Mouse (Mus musculus): ENCODE measurements around the gene Accsl. TPM values are rescaled to one million over a fixed set of nuclear protein-coding genes. Genes with fewer than 3 reads are reported as not detected.

The Accsl gene
- polyA plus RNA-seq, 1 experiment from 2014 or later: 0.31 TPM

GRCm38 (mm10) chr2:93836232-93836785, 32.6 kb downstream of the Accsl start:
- Histone ChIP-seq H3K4me2 (replicated peaks) (no peak overlapping the region), H3K27ac (replicated peaks) (no peak overlapping the region), H3K9me3 (no peaks in the 10 kb centered on the region), H3K27me3 (no peaks in the 10 kb centered on the region), H3K9ac (replicated peaks) (no peak overlapping the region), H3K4me3 (no peak overlapping the region), H3K4me1 (no peaks in the 10 kb centered on the region), H3K36me3 (peaks cover 61% of the 10 kb centered on the region)
- WGBS: 76% methylated on average over 13 of the region's 13 CpGs
- no peak for ATAC-seq (ENCODE audit: low FRiP score, low read depth)

GRCm38 (mm10) chr2:93835596-93835995, 33.4 kb downstream of the Accsl start:
- H3K4me2 ChIP-seq (replicated peaks): no peak overlapping the region
- H3K9ac ChIP-seq (replicated peaks): no peak overlapping the region
- no peaks in the 10 kb centered on the region for H3K27me3 ChIP-seq
- H3K4me1 ChIP-seq: no peaks in the 10 kb centered on the region
- ATAC-seq (ENCODE audit: low FRiP score, low read depth): no peak
- no peaks in the 10 kb centered on the region for H3K9me3 ChIP-seq
- H3K4me3 ChIP-seq: no peak overlapping the region
- WGBS: 81% methylated on average over 11 of the region's 11 CpGs
- H3K27ac ChIP-seq (replicated peaks): no peak overlapping the region
- peaks cover 54% of the 10 kb centered on the region for H3K36me3 ChIP-seq

GRCm38 (mm10) chr2:93823519-93823918, 45.4 kb downstream of the Accsl start:
- Histone ChIP-seq H3K27ac (replicated peaks) (no peak overlapping the region), H3K36me3 (peaks cover 9% of the 10 kb centered on the region), H3K4me2 (replicated peaks) (no peak overlapping the region), H3K27me3 (no peaks in the 10 kb centered on the region), H3K4me1 (peaks cover 9% of the 10 kb centered on the region), H3K9ac (replicated peaks) (no peak overlapping the region), H3K9me3 (no peaks in the 10 kb centered on the region), H3K4me3 (no peak overlapping the region)
- 17% methylated on average over 8 of the region's 8 CpGs for WGBS
- ATAC-seq (ENCODE audit: low FRiP score, low read depth): peak; percentile 17; the same call in 1 of the 2 replicates

GRCm38 (mm10) chr2:93822045-93822749, 46.8 kb downstream of the Accsl start, which contains the start of gene Ext2:
Gene Ext2 (minus strand): TSS chr2:93822568.
- peak; percentile 92 for ATAC-seq (ENCODE audit: low FRiP score, low read depth)
- H3K27me3 ChIP-seq: no peaks in the 10 kb centered on the region
- under 1% methylated on average over 66 of the region's 66 CpGs for WGBS
- peaks cover 9% of the 10 kb centered on the region for H3K4me1 ChIP-seq
- H3K9ac ChIP-seq (replicated peaks): peak within 1 kb of the TSS; percentile 94
- H3K27ac ChIP-seq (replicated peaks): peak within 1 kb of the TSS; percentile 58; the same call in 1 of the 2 replicates
- H3K4me3 ChIP-seq: peak within 1 kb of the TSS; percentile 90
- H3K9me3 ChIP-seq: no peaks in the 10 kb centered on the region
- H3K4me2 ChIP-seq (replicated peaks): peak within 1 kb of the TSS; percentile 81
- peaks cover 9% of the 10 kb centered on the region for H3K36me3 ChIP-seq

- no peaks in the 10 kb centered on the region for H3K27me3 ChIP-seq
- no peak overlapping the region for H3K4me3 ChIP-seq
- no peak overlapping the region for H3K27ac ChIP-seq (replicated peaks)
- no peak overlapping the region for H3K4me2 ChIP-seq (replicated peaks)
- H3K4me1 ChIP-seq: peaks cover 9% of the 10 kb centered on the region
- no peak overlapping the region for H3K9ac ChIP-seq (replicated peaks)
- no peaks in the 10 kb centered on the region for H3K9me3 ChIP-seq
- WGBS: 95% methylated on average over 5 of the region's 5 CpGs
- H3K36me3 ChIP-seq: peaks cover 15% of the 10 kb centered on the region
- ATAC-seq (ENCODE audit: low FRiP score, low read depth): no peak
These were observed 51.2 kb downstream of the Accsl start for GRCm38 (mm10) chr2:93817791-93818190.

GRCm38 (mm10) chr2:93813343-93813742, 55.6 kb downstream of the Accsl start:
- no peaks in the 10 kb centered on the region for H3K9me3 ChIP-seq
- no peak for ATAC-seq (ENCODE audit: low FRiP score, low read depth)
- H3K4me2 ChIP-seq (replicated peaks): no peak overlapping the region
- no peak overlapping the region for H3K9ac ChIP-seq (replicated peaks)
- H3K36me3 ChIP-seq: peaks cover 34% of the 10 kb centered on the region
- no peaks in the 10 kb centered on the region for H3K27me3 ChIP-seq
- 93% methylated on average over 22 of the region's 22 CpGs for WGBS
- H3K4me3 ChIP-seq: no peak overlapping the region
- no peaks in the 10 kb centered on the region for H3K4me1 ChIP-seq
- H3K27ac ChIP-seq (replicated peaks): no peak overlapping the region

- Histone ChIP-seq H3K4me2 (replicated peaks) (no peak overlapping the region), H3K27me3 (no peaks in the 10 kb centered on the region), H3K9ac (replicated peaks) (no peak overlapping the region), H3K36me3 (peaks cover 36% of the 10 kb centered on the region), H3K4me3 (no peak overlapping the region), H3K9me3 (no peaks in the 10 kb centered on the region), H3K4me1 (no peaks in the 10 kb centered on the region), H3K27ac (replicated peaks) (no peak overlapping the region)
- ATAC-seq (ENCODE audit: low FRiP score, low read depth): no peak
- WGBS: 29% methylated on average over 4 of the region's 4 CpGs
These were observed 57.1 kb downstream of the Accsl start for GRCm38 (mm10) chr2:93811812-93812211.

- WGBS: 9% methylated on average over 2 of the region's 2 CpGs
- no peak overlapping the region for H3K27ac ChIP-seq (replicated peaks)
- no peak overlapping the region for H3K9ac ChIP-seq (replicated peaks)
- H3K4me3 ChIP-seq: no peak overlapping the region
- H3K4me2 ChIP-seq (replicated peaks): no peak overlapping the region
- no peaks in the 10 kb centered on the region for H3K4me1 ChIP-seq
- H3K9me3 ChIP-seq: no peaks in the 10 kb centered on the region
- no peak for ATAC-seq (ENCODE audit: low FRiP score, low read depth)
- peaks cover 55% of the 10 kb centered on the region for H3K36me3 ChIP-seq
- no peaks in the 10 kb centered on the region for H3K27me3 ChIP-seq
These were observed 59.0 kb downstream of the Accsl start for GRCm38 (mm10) chr2:93809931-93810330.

- no peak for ATAC-seq (ENCODE audit: low FRiP score, low read depth)
These were observed 60.9 kb downstream of the Accsl start for GRCm38 (mm10) chr2:93808071-93808470.

GRCm38 (mm10) chr2:93807440-93807839, 61.5 kb downstream of the Accsl start:
- ATAC-seq (ENCODE audit: low FRiP score, low read depth): no peak
- Histone ChIP-seq H3K36me3 (peaks cover 55% of the 10 kb centered on the region), H3K4me3 (no peak overlapping the region), H3K27ac (replicated peaks) (no peak overlapping the region), H3K27me3 (no peaks in the 10 kb centered on the region), H3K4me1 (no peaks in the 10 kb centered on the region), H3K9ac (replicated peaks) (no peak overlapping the region), H3K4me2 (replicated peaks) (no peak overlapping the region), H3K9me3 (no peaks in the 10 kb centered on the region)
- 90% methylated on average over 8 of the region's 8 CpGs for WGBS

More at GRCm38 (mm10) chr2:93808071-93808470, 60.9 kb downstream of the Accsl start:
- no peaks in the 10 kb centered on the region for H3K27me3 ChIP-seq
- H3K4me2 ChIP-seq (replicated peaks): no peak overlapping the region
- H3K9me3 ChIP-seq: no peaks in the 10 kb centered on the region
- no peak overlapping the region for H3K4me3 ChIP-seq
- 85% methylated on average over 5 of the region's 5 CpGs for WGBS
- H3K27ac ChIP-seq (replicated peaks): no peak overlapping the region
- no peaks in the 10 kb centered on the region for H3K4me1 ChIP-seq
- H3K9ac ChIP-seq (replicated peaks): no peak overlapping the region
- peaks cover 55% of the 10 kb centered on the region for H3K36me3 ChIP-seq

- H3K9me3 ChIP-seq: no peaks in the 10 kb centered on the region
- peaks cover 59% of the 10 kb centered on the region for H3K36me3 ChIP-seq
- H3K4me3 ChIP-seq: no peak overlapping the region
- no peak overlapping the region for H3K27ac ChIP-seq (replicated peaks)
- H3K27me3 ChIP-seq: no peaks in the 10 kb centered on the region
- no peak for ATAC-seq (ENCODE audit: low FRiP score, low read depth)
- H3K9ac ChIP-seq (replicated peaks): no peak overlapping the region
- H3K4me2 ChIP-seq (replicated peaks): no peak overlapping the region
- WGBS: 92% methylated on average over 6 of the region's 6 CpGs
- H3K4me1 ChIP-seq: no peaks in the 10 kb centered on the region
These were observed 62.3 kb downstream of the Accsl start for GRCm38 (mm10) chr2:93806487-93807201.

- Histone ChIP-seq H3K4me2 (replicated peaks) (no peak overlapping the region), H3K27ac (replicated peaks) (no peak overlapping the region), H3K36me3 (peaks cover 50% of the 10 kb centered on the region), H3K4me3 (no peak overlapping the region), H3K4me1 (no peaks in the 10 kb centered on the region), H3K9ac (replicated peaks) (no peak overlapping the region), H3K27me3 (no peaks in the 10 kb centered on the region), H3K9me3 (no peaks in the 10 kb centered on the region)
- ATAC-seq (ENCODE audit: low FRiP score, low read depth): no peak
- WGBS: 93% methylated on average over 4 of the region's 4 CpGs
These were observed 63.4 kb downstream of the Accsl start for GRCm38 (mm10) chr2:93805523-93805922.

Measured in midbrain, embryonic 12.5 days (tissue).